Mouse (Mus musculus) spleen, adult 2 months (tissue): ENCODE measurements around the gene Cmip.

ENCODE experiments used
- CTCF ChIP-seq: fragments of 200-500 bp; IDR thresholded peaks from 2 replicates; pipeline ENCODE4 v1.5.1; 2011; ENCODE audit warnings: mild to moderate bottlenecking, inconsistent platforms; ENCODE audit not compliant: insufficient read depth, insufficient read length, insufficient replicate concordance; ENCODE audit errors: extremely low read depth
- POLR2A ChIP-seq: fragments of 200-500 bp; IDR thresholded peaks from 2 replicates; pipeline ENCODE4 v1.6.1; 2011; ENCODE audit warnings: low read depth, low read length, inconsistent platforms

- TF ChIP-seq POLR2A (no peak), CTCF (no peak)
Measured at GRCm38 (mm10) chr8:117454516-117455116, 197.8 kb downstream of the Cmip start.
